9 mouse cellular contexts compared by ENCODE assay signal in the genomic region with DNA sequence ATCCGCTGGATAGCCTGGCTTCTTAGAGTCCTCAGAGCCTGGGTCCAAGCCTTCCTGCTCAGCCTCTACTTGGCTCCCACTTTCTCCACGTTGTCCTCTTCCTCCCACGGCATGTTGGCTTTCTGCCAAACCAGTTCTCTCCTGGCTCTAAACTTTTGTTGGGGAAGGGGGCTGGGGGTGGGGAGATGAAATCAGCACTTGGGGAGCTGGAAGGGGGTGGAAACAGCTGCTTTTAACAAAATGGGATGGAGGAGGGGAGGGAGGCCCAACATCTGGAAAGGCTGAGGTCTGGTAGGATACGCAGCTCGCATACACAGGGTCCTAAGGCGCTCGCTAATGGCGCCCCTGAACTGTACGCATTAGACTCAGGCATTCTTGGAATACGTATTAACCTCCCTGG.
DNase-seq lines count a peak whose midpoint lies in the region; ATAC-seq and TF ChIP-seq lines count a peak whose summit lies in the region.
"Had no signal": no experiment of that assay in that cellular context is flagged by ENCODE, and none has a peak within 500 bp of the region (broad histone marks: within the 10 kb centered on the region; RNA-seq: fewer than 3 reads in every experiment).

No protein-coding gene starts in this region.

- 0 out of 2 replicates have a peak, but pooled peaks cover 2% of the 10 kb centered on the region for H3K4me1 ChIP-seq in lung, adult 2 months (ENCODE audit: control insufficient read depth, insufficient read depth, low read length)
- peaks cover 11% of the 10 kb centered on the region for H3K4me1 ChIP-seq in embryonic fibroblast, embryonic 13.5 days (ENCODE audit: control insufficient read depth, insufficient read depth, low read length)
- peaks cover 7% of the 10 kb centered on the region; the same call in 1 of the 2 replicates for H3K4me1 ChIP-seq in heart, postnatal 0 days (ENCODE audit: control insufficient read depth, insufficient read depth)

- no peak for ATAC-seq in heart, postnatal 0 days (ENCODE audit: insufficient read depth, low read depth)
- ATAC-seq in inflammation-experienced regulatory T-cells, adult 6 months, result no peak

- peak; percentile 56 for DNase-seq in lung, postnatal 10 days
- DNase-seq in lung, adult 2 months, result no peak
- no peak for DNase-seq in heart, postnatal 0 days (ENCODE audit: low spot score)
- no peak for DNase-seq in layer of hippocampus, adult 18-20 months (ENCODE audit: low spot score in 2 of 2)
- DNase-seq in thymus, postnatal 4 days, result no peak

- TF ChIP-seq CTCF in lung, adult 2 months (IDR thresholded peaks at IDR 0.05; ENCODE audit: insufficient read depth, low read length), result no peak
- TF ChIP-seq CTCF in embryonic fibroblast, embryonic 13.5 days (IDR thresholded peaks at IDR 0.05; ENCODE audit: borderline replicate concordance, insufficient read depth, low read length), result no peak
- TF ChIP-seq CTCF in heart, postnatal 0 days (IDR thresholded peaks at IDR 0.05; ENCODE audit: low read depth), result no peak

- H3K4me2 ChIP-seq in heart, postnatal 0 days (ENCODE audit: low read depth, low read length), result no peak overlapping the region
- H3K4me2 ChIP-seq in myocyte (ENCODE audit: low read depth), result peak overlapping the region; percentile 51
- H3K4me2 ChIP-seq: hindbrain, embryonic 15.5 days had no signal

- no peaks in the 10 kb centered on the region for H3K9me3 ChIP-seq in heart, postnatal 0 days (replicated peaks; ENCODE audit: control insufficient read depth, low read length)
- H3K9me3 ChIP-seq: hindbrain, embryonic 15.5 days had no signal

- H3K27me3 ChIP-seq in heart, postnatal 0 days (ENCODE audit: control insufficient read depth, insufficient read depth, low read length), result no peaks in the 10 kb centered on the region
- H3K27me3 ChIP-seq in myocyte (ENCODE audit: control insufficient read depth, insufficient read depth, insufficient read length), result no peaks in the 10 kb centered on the region

- no peaks in the 10 kb centered on the region for H3K79me2 ChIP-seq in myocyte (ENCODE audit: control insufficient read depth, insufficient read depth)

- H3K9ac ChIP-seq in heart, postnatal 0 days (replicated peaks; ENCODE audit: low read depth, low read length), result no peak overlapping the region
- H3K9ac ChIP-seq: hindbrain, embryonic 15.5 days had no signal

- peak overlapping the region; percentile 97 for H3K27ac ChIP-seq in embryonic fibroblast, embryonic 13.5 days (ENCODE audit: insufficient read depth, low read length)
- H3K27ac ChIP-seq in heart, postnatal 0 days (ENCODE audit: low read depth), result peak overlapping the region; percentile 57; the same call in 1 of the 2 replicates
- H3K27ac ChIP-seq: hindbrain, embryonic 15.5 days had no signal

- 58% methylated on average over 10 of the region's 10 CpGs for WGBS in lung, adult 2 months
- WGBS in heart, postnatal 0 days, result 54% methylated on average over 10 of the region's 10 CpGs

- H3K4me3 ChIP-seq in lung, adult 2 months (replicated peaks; ENCODE audit: extremely low read depth, low read depth, low read length), result no peak overlapping the region
- H3K4me3 ChIP-seq in embryonic fibroblast, embryonic 13.5 days (ENCODE audit: insufficient read depth, low read length), result no peak overlapping the region
- no peak overlapping the region for H3K4me3 ChIP-seq in heart, postnatal 0 days (ENCODE audit: low read depth, low read length)
- no peak overlapping the region for H3K4me3 ChIP-seq in myocyte
- H3K4me3 ChIP-seq: hindbrain, embryonic 15.5 days had no signal

- H3ac ChIP-seq in myocyte (ENCODE audit: control insufficient read depth, insufficient read length), result no peak overlapping the region

- TF ChIP-seq EP300 in heart, postnatal 0 days (IDR thresholded peaks at IDR 0.05; ENCODE audit: low read depth), result no peak

- no peak for TF ChIP-seq POLR2A in lung, adult 2 months (IDR thresholded peaks at IDR 0.05; ENCODE audit: borderline replicate concordance, extremely low read depth, low read depth, low read length)
- no peak for TF ChIP-seq POLR2A in embryonic fibroblast, embryonic 13.5 days (IDR thresholded peaks at IDR 0.05; ENCODE audit: low read depth, low read length)
- no peak for TF ChIP-seq POLR2A in myocyte (IDR thresholded peaks at IDR 0.05; ENCODE audit: insufficient read length, low read depth)

- no peaks in the 10 kb centered on the region for H3K36me3 ChIP-seq in heart, postnatal 0 days (replicated peaks; ENCODE audit: control insufficient read depth, insufficient read depth, low read length)
- no peaks in the 10 kb centered on the region for H3K36me3 ChIP-seq in myocyte (ENCODE audit: control insufficient read depth, insufficient read depth)
- H3K36me3 ChIP-seq: hindbrain, embryonic 15.5 days had no signal

TF ChIP-seq in myocyte, 11 proteins besides CTCF, POLR2A, EP300 and RAD21:
- TF ChIP-seq MYOD1 (IDR thresholded peaks at IDR 0.05; ENCODE audit: control insufficient read depth in 1 of 3, insufficient read length in 2 of 3, low read depth in 2 of 3) (no peak), USF1 (IDR thresholded peaks at IDR 0.05; ENCODE audit: low read depth) (no peak), MYOG (IDR thresholded peaks at IDR 0.05; ENCODE audit: control insufficient read depth in 1 of 3, insufficient read depth in 1 of 3, insufficient read length in 2 of 3, low read depth in 2 of 3) (no peak), E2F4 (IDR thresholded peaks at IDR 0.05; ENCODE audit: insufficient read depth) (no peak), SRF (IDR thresholded peaks at IDR 0.05; ENCODE audit: control insufficient read depth, insufficient read length, low read depth) (no peak), CEBPB (IDR thresholded peaks at IDR 0.05; ENCODE audit: insufficient read depth, poor library complexity, severe bottlenecking) (no peak), POLR2AphosphoS2 (IDR thresholded peaks at IDR 0.05; ENCODE audit: insufficient read length, low read depth) (no peak), TCF3 (IDR thresholded peaks at IDR 0.05; ENCODE audit: insufficient read length, low read depth) (no peak), TCF12 (IDR thresholded peaks at IDR 0.05; ENCODE audit: insufficient read depth, poor library complexity, severe bottlenecking) (no peak), REST (IDR thresholded peaks at IDR 0.05; ENCODE audit: insufficient read depth, insufficient read length) (no peak), MAX (IDR thresholded peaks at IDR 0.05; ENCODE audit: low read depth) (no peak)
